Mouse (Mus musculus) hindbrain, postnatal 0 days (tissue): ENCODE measurements around the gene Ip6k2. TPM values are rescaled to one million over a fixed set of nuclear protein-coding genes. Genes with fewer than 3 reads are reported as not detected.

Experiments used
- ATAC-seq: fragments of 200-750 bp; cut with Nextera tagmentation; 2 replicates; pipeline ENCODE4 v1.8.0; 2017; ENCODE audit warnings: mild to moderate bottlenecking, moderate TSS enrichment, moderate library complexity
- DNase-seq: peaks from one replicate; pipeline ENCODE4 v3.0.0-alpha.2; 2015; ENCODE audit warnings: low spot score
- H3K27ac ChIP-seq: fragments of 300-500 bp; sonication (generic); 2 replicates; pipeline ENCODE4 v1.5.1; 2014; ENCODE audit warnings: mild to moderate bottlenecking
- H3K27me3 ChIP-seq: fragments of 300-500 bp; sonication (generic); 2 replicates; pipeline ENCODE4 v1.6.1; 2014; ENCODE audit warnings: low read length, mixed read lengths; ENCODE audit not compliant: insufficient read depth
- H3K36me3 ChIP-seq: fragments of 300-500 bp; sonication (generic); 2 replicates; pipeline ENCODE4 v1.6.1; 2014; ENCODE audit warnings: low read length, mixed read lengths; ENCODE audit not compliant: insufficient read depth
- H3K4me1 ChIP-seq: fragments of 300-500 bp; sonication (generic); 2 replicates; pipeline ENCODE4 v1.6.1; 2014; ENCODE audit warnings: antibody characterized with exemption, low read length, mixed read lengths; ENCODE audit not compliant: insufficient read depth
- H3K4me2 ChIP-seq: fragments of 300-500 bp; sonication (generic); 2 replicates; pipeline ENCODE4 v1.6.1; 2014; ENCODE audit warnings: low read depth, mild to moderate bottlenecking, low read length, moderate library complexity, mixed read lengths
- H3K4me3 ChIP-seq: fragments of 300-500 bp; sonication (generic); 2 replicates; pipeline ENCODE4 v1.5.1; 2014; ENCODE audit warnings: low read length
- H3K9ac ChIP-seq: fragments of 300-500 bp; sonication (generic); replicated peaks from 2 replicates; pipeline ENCODE4 v1.6.1; 2014; ENCODE audit warnings: mild to moderate bottlenecking, low read length, moderate library complexity, mixed read lengths
- H3K9me3 ChIP-seq: fragments of 300-500 bp; sonication (generic); 2 replicates; pipeline ENCODE4 v1.6.1; 2016; ENCODE audit warnings: low read length, mixed read lengths
- CTCF ChIP-seq: IDR thresholded peaks from 2 replicates; pipeline ENCODE4 v1.5.1; 2016; ENCODE audit warnings: antibody characterized with exemption, control low read depth, low read depth
- WGBS: fragments of 180-500 bp; shearing (Covaris S2); extraction: QIAGEN DNeasy Blood & Tissue Kit; methylation state at CpG from one replicate; pipeline ENCODE4 v1.1.7; 2014; 5-methylcytosine and 5-hydroxymethylcytosine counted together
- polyA plus RNA-seq: library from polyadenylated mRNA; unstranded; fragments of >200 nt; fragmentation: Nextera tagmentation; extraction: Ambion mirVana; gene quantifications from 2 replicates; pipeline ENCODE4 v1.2.1, GENCODE M21; 2015
- total RNA-seq: library from RNA; depleted of rRNA; stranded (reverse); fragments of >200 nt; gene quantifications from 2 replicates; pipeline ENCODE4 v1.2.3, GENCODE M21; 2014

Gene Ip6k2
- total and polyA plus RNA-seq, 2 experiments from 2014 or later = 122 to 187 TPM

- peak overlapping the region; percentile 94 for H3K4me2 ChIP-seq
- H3K4me3 ChIP-seq = peak overlapping the region; percentile 68
- peak overlapping the region; percentile 78; the same call in 1 of the 2 replicates for H3K9ac ChIP-seq
- peaks cover 50% of the 10 kb centered on the region for H3K36me3 ChIP-seq
- WGBS = 71% methylated on average over 5 of the region's 5 CpGs
- no peak for TF ChIP-seq CTCF
- DNase-seq (no peak), ATAC-seq (no peak)
- no peaks in the 10 kb centered on the region for H3K27me3 ChIP-seq
- no peak overlapping the region for H3K27ac ChIP-seq
- H3K4me1 ChIP-seq = peaks cover 12% of the 10 kb centered on the region
- H3K9me3 ChIP-seq = no peaks in the 10 kb centered on the region
Observed at GRCm38 (mm10) chr9:108809188-108809587, 25.6 kb downstream of the Ip6k2 start.

GRCm38 (mm10) chr9:108809723-108810122 is 26.1 kb downstream of the Ip6k2 start:
- Histone ChIP-seq H3K4me2 (peak overlapping the region; percentile 94; the same call in 1 of the 2 replicates), H3K9me3 (no peaks in the 10 kb centered on the region), H3K27me3 (no peaks in the 10 kb centered on the region), H3K36me3 (peaks cover 50% of the 10 kb centered on the region), H3K4me1 (peaks cover 12% of the 10 kb centered on the region), H3K9ac (peak overlapping the region; percentile 78; the same call in 1 of the 2 replicates), H3K27ac (no peak overlapping the region), H3K4me3 (no peak overlapping the region)
- DNase-seq (no peak), ATAC-seq (no peak)
- WGBS = 87% methylated on average over 6 of the region's 6 CpGs
- TF ChIP-seq CTCF = no peak

- ATAC-seq = no peak
- H3K27ac ChIP-seq = no peak overlapping the region
- TF ChIP-seq CTCF = no peak
- H3K27me3 ChIP-seq = no peaks in the 10 kb centered on the region
- DNase-seq = no peak
- H3K4me2 ChIP-seq = no peak overlapping the region
- no peaks in the 10 kb centered on the region for H3K9me3 ChIP-seq
- no peak overlapping the region for H3K4me3 ChIP-seq
- peaks cover 12% of the 10 kb centered on the region for H3K4me1 ChIP-seq
- 72% methylated on average over 5 of the region's 5 CpGs for WGBS
- H3K36me3 ChIP-seq = peaks cover 51% of the 10 kb centered on the region
- no peak overlapping the region for H3K9ac ChIP-seq
Observed at GRCm38 (mm10) chr9:108810516-108810915, 26.9 kb downstream of the Ip6k2 start.

- no peaks in the 10 kb centered on the region for H3K27me3 ChIP-seq
- H3K27ac ChIP-seq = no peak overlapping the region
- TF ChIP-seq CTCF = no peak
- H3K4me1 ChIP-seq = no peaks in the 10 kb centered on the region
- ATAC-seq (no peak), DNase-seq (no peak)
- no peak overlapping the region for H3K4me2 ChIP-seq
- H3K4me3 ChIP-seq = no peak overlapping the region
- H3K9ac ChIP-seq = no peak overlapping the region
- no peaks in the 10 kb centered on the region for H3K9me3 ChIP-seq
- 84% methylated on average over 7 of the region's 7 CpGs for WGBS
- H3K36me3 ChIP-seq = peaks cover 56% of the 10 kb centered on the region
Observed at GRCm38 (mm10) chr9:108815557-108815956, 32.0 kb downstream of the Ip6k2 start.

- 54% methylated on average over 3 of the region's 3 CpGs for WGBS
- ATAC-seq = peak; percentile 43; the same call in 1 of the 2 replicates
- peak; percentile 78 for TF ChIP-seq CTCF
- Histone ChIP-seq H3K4me2 (no peak overlapping the region), H3K36me3 (peaks cover 30% of the 10 kb centered on the region), H3K9ac (no peak overlapping the region), H3K4me1 (no peaks in the 10 kb centered on the region), H3K27me3 (no peaks in the 10 kb centered on the region), H3K9me3 (no peaks in the 10 kb centered on the region), H3K4me3 (no peak overlapping the region), H3K27ac (no peak overlapping the region)
- DNase-seq = peak; percentile 75
Observed at GRCm38 (mm10) chr9:108819495-108819894, 35.9 kb downstream of the Ip6k2 start.

DNA sequence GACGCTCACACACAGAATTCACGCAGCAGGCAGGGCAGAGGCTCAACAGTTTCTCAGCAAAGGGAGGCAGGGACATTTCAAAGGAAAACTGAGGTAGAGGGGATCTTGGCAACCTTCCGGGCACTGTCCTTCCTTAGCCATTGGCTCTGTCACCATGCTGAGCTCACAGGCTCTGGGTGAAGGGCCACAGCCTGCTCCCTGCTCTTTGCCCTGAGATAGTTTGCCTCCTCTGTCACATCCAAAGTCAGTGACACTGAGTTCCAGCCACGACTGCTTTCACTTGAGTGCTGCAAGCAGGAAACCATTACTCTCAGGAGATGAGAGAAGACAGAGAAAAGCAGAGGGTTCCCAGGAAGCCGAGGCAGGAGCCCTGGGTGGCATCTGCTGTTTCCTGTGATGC is 36.5 kb downstream of the Ip6k2 start:
- peaks cover 25% of the 10 kb centered on the region for H3K36me3 ChIP-seq
- no peak for ATAC-seq
- H3K9ac ChIP-seq = no peak overlapping the region
- no peak for TF ChIP-seq CTCF
- no peaks in the 10 kb centered on the region for H3K4me1 ChIP-seq
- H3K9me3 ChIP-seq = no peaks in the 10 kb centered on the region
- no peak overlapping the region for H3K27ac ChIP-seq
- no peak overlapping the region for H3K4me2 ChIP-seq
- no peak for DNase-seq
- no peaks in the 10 kb centered on the region for H3K27me3 ChIP-seq
- 67% methylated on average over 5 of the region's 5 CpGs for WGBS
- H3K4me3 ChIP-seq = no peak overlapping the region

GRCm38 (mm10) chr9:108824144-108824685 is 40.6 kb downstream of the Ip6k2 start:
- peak; percentile 35 for TF ChIP-seq CTCF
- Histone ChIP-seq H3K4me1 (peaks cover 6% of the 10 kb centered on the region; the same call in 1 of the 2 replicates), H3K9me3 (no peaks in the 10 kb centered on the region), H3K4me2 (peak overlapping the region; percentile 71), H3K9ac (peak overlapping the region; percentile 81), H3K27ac (peak overlapping the region; percentile 90), H3K27me3 (no peaks in the 10 kb centered on the region; the same call in 1 of the 2 replicates), H3K36me3 (peaks cover 13% of the 10 kb centered on the region; the same call in 1 of the 2 replicates), H3K4me3 (peak overlapping the region; percentile 70)
- DNase-seq = peak; percentile 66
- WGBS = 4% methylated on average over 25 of the region's 25 CpGs
- peak; percentile 1; the same call in 1 of the 2 replicates for ATAC-seq
